Mouse (Mus musculus): Measurements from ENCODE around the gene Lifr. TPM values are rescaled to one million over a fixed set of nuclear protein-coding genes. Genes with fewer than 3 reads are reported as not detected.
A peak's percentile ranks its signal among the peaks of the same experiment; 100 is the strongest.

The Lifr gene
- polyA plus RNA-seq, 1 experiment from 2014 or later, result 5.6 TPM

GRCm38 (mm10) chr15:7203606-7204330 lies 113.4 kb downstream of the Lifr start:
- DNase-seq (ENCODE audit: extremely low spot score, low spot score), result no peak
- H3K9me3 ChIP-seq, result no peaks in the 10 kb centered on the region
- H3K27me3 ChIP-seq (ENCODE audit: poor library complexity, severe bottlenecking), result no peaks in the 10 kb centered on the region
- no peaks in the 10 kb centered on the region for H3K36me3 ChIP-seq (replicated peaks)
- H3K27ac ChIP-seq, result peak overlapping the region; percentile 35
- H3K4me3 ChIP-seq, result no peak overlapping the region
- H3K4me1 ChIP-seq, result peaks cover 62% of the 10 kb centered on the region
- 75% methylated on average over 9 of the region's 9 CpGs for WGBS

DNA sequence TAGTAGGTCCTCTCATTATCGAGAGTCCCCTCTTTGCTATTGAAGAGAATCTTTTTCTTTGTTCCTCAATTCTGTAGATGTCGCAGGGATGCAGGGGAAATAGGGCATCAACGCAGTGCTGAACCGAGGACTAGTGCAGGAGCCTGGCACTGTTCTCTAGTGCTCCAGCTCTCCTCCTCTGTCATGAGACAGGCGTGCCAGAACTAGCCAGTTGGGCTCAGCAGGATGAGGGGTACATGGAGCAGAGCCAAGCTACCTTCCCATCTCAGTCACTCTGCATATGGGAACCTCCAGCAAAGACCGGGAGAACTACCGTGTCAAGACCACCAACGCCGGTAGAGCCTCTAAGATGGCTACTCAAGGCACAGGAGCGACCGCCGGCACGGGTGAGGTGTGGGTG lies 114.5 kb downstream of the Lifr start:
- 78% methylated on average over 13 of the region's 13 CpGs for WGBS
- H3K4me3 ChIP-seq, result no peak overlapping the region
- H3K27ac ChIP-seq, result peak overlapping the region; percentile 40; the same call in 1 of the 2 replicates
- no peaks in the 10 kb centered on the region for H3K36me3 ChIP-seq (replicated peaks)
- H3K27me3 ChIP-seq (ENCODE audit: poor library complexity, severe bottlenecking), result no peaks in the 10 kb centered on the region
- H3K9me3 ChIP-seq, result no peaks in the 10 kb centered on the region
- no peak for DNase-seq (ENCODE audit: extremely low spot score, low spot score)
- H3K4me1 ChIP-seq, result peaks cover 53% of the 10 kb centered on the region

- 39% methylated on average over 5 of the region's 5 CpGs for WGBS
- H3K27me3 ChIP-seq (ENCODE audit: poor library complexity, severe bottlenecking), result no peaks in the 10 kb centered on the region
- H3K4me3 ChIP-seq, result no peak overlapping the region
- no peaks in the 10 kb centered on the region for H3K9me3 ChIP-seq
- no peak for DNase-seq (ENCODE audit: extremely low spot score, low spot score)
- H3K36me3 ChIP-seq (replicated peaks), result no peaks in the 10 kb centered on the region
- peaks cover 50% of the 10 kb centered on the region for H3K4me1 ChIP-seq
- 0 out of 2 replicates have a peak overlapping the region, but pooled peaks have one; percentile 40 for H3K27ac ChIP-seq
These were observed 115.7 kb downstream of the Lifr start for GRCm38 (mm10) chr15:7206110-7206509.

DNA sequence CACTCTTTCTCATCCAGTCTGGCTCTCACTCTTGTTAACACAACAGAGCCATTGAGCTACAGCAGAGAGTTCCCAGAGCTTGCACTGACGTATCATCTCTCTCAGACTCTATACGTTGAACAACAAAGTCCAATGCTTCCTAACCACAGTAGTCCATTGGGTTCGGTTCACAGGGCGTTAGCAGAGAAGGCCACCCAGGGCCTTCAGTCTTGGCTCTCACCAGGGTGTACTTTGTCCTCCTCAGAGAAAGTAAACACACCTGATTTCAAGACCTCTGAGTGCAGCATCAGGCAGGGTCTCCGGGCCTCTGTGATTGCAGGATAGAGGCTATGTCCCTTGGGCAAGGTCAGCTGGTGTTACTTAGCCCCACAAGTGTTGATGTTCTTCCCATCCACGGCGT lies 116.9 kb downstream of the Lifr start:
- H3K27ac ChIP-seq, result no peak overlapping the region
- DNase-seq (ENCODE audit: extremely low spot score, low spot score), result no peak
- no peaks in the 10 kb centered on the region for H3K27me3 ChIP-seq (ENCODE audit: poor library complexity, severe bottlenecking)
- peaks cover 38% of the 10 kb centered on the region for H3K4me1 ChIP-seq
- no peaks in the 10 kb centered on the region for H3K9me3 ChIP-seq
- 87% methylated on average over 7 of the region's 7 CpGs for WGBS
- no peaks in the 10 kb centered on the region for H3K36me3 ChIP-seq (replicated peaks)
- H3K4me3 ChIP-seq, result no peak overlapping the region

GRCm38 (mm10) chr15:7208180-7208579 lies 117.8 kb downstream of the Lifr start:
- H3K4me1 ChIP-seq, result peaks cover 35% of the 10 kb centered on the region
- no peaks in the 10 kb centered on the region for H3K9me3 ChIP-seq
- no peaks in the 10 kb centered on the region for H3K27me3 ChIP-seq (ENCODE audit: poor library complexity, severe bottlenecking)
- no peak for DNase-seq (ENCODE audit: extremely low spot score, low spot score)
- no peak overlapping the region for H3K4me3 ChIP-seq
- no peaks in the 10 kb centered on the region for H3K36me3 ChIP-seq (replicated peaks)
- WGBS, result 86% methylated on average over 9 of the region's 9 CpGs
- no peak overlapping the region for H3K27ac ChIP-seq

DNA sequence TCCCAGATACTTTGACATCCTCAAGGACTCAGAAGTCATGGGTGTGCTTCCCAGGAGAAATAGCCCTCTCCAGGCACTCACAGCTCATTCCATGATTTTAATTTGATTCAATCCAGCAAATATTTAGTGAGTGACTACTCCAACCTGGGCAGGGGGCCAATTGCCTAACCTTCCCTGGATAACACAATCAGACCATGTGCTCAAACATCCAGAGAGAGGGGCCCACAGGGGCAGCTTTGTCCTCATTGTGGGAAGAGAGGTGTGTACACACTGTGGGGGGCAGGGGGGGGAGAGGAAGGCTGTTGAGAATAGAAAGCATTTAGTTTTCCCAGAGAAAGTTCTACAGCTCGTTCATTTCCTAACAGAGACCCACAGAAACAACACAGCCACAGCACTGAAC lies 123.3 kb downstream of the Lifr start:
- DNase-seq (ENCODE audit: extremely low spot score, low spot score), result no peak
- Histone ChIP-seq H3K36me3 (replicated peaks) (no peaks in the 10 kb centered on the region), H3K27ac (no peak overlapping the region), H3K9me3 (no peaks in the 10 kb centered on the region), H3K4me3 (no peak overlapping the region), H3K4me1 (peaks cover 5% of the 10 kb centered on the region), H3K27me3 (ENCODE audit: poor library complexity, severe bottlenecking) (no peaks in the 10 kb centered on the region)
- 35% methylated on average over 1 of the region's 1 CpGs for WGBS

- Histone ChIP-seq H3K27ac (no peak overlapping the region), H3K9me3 (no peaks in the 10 kb centered on the region), H3K4me1 (peaks cover 5% of the 10 kb centered on the region), H3K4me3 (no peak overlapping the region), H3K36me3 (replicated peaks) (no peaks in the 10 kb centered on the region), H3K27me3 (ENCODE audit: poor library complexity, severe bottlenecking) (no peaks in the 10 kb centered on the region)
- WGBS, result 95% methylated on average over 3 of the region's 3 CpGs
- DNase-seq (ENCODE audit: extremely low spot score, low spot score), result no peak
These were observed 125.4 kb downstream of the Lifr start for GRCm38 (mm10) chr15:7215845-7216244.

DNA sequence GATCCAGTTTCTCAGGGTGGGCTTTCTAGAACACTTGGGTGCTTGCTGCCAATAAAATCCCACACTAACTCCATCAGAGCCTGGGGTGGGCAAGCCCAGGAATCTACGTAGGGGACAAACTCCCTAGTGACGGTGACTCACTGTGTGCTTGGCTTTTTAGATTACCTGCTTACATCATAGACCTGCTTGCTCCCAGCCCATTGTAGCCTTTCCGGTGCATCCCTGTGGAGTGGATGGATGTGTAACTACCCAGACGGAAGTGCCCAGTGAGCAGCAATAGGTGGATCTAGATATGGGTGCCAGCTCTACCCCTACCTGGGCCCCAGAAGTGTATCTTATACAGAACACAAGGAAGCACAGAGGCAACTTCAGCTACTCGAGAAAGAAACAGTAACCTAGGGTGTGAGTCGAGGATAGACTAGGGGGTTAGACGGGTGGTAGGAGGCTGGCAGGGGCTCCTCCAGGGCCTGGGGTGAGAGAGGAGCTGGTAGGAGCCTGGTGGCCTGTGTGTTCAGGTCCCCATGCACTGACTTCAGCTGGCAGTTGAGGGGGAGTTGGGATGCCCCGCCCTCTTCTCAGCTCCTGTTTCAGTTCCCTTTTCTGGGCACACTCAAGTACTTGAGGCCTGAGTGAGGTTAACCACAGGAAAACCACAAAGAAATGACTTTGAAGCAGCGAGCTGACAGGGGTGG lies 126.3 kb downstream of the Lifr start:
- DNase-seq (ENCODE audit: extremely low spot score, low spot score), result no peak
- Histone ChIP-seq H3K4me3 (no peak overlapping the region), H3K36me3 (replicated peaks) (no peaks in the 10 kb centered on the region), H3K4me1 (peaks cover 5% of the 10 kb centered on the region), H3K9me3 (no peaks in the 10 kb centered on the region), H3K27ac (no peak overlapping the region), H3K27me3 (ENCODE audit: poor library complexity, severe bottlenecking) (no peaks in the 10 kb centered on the region)
- WGBS, result 88% methylated on average over 9 of the region's 9 CpGs

- DNase-seq (ENCODE audit: extremely low spot score, low spot score), result no peak
- Histone ChIP-seq H3K27me3 (ENCODE audit: poor library complexity, severe bottlenecking) (no peaks in the 10 kb centered on the region), H3K4me1 (peaks cover 10% of the 10 kb centered on the region), H3K9me3 (no peaks in the 10 kb centered on the region), H3K4me3 (no peak overlapping the region), H3K27ac (no peak overlapping the region), H3K36me3 (replicated peaks) (no peaks in the 10 kb centered on the region)
- 88% methylated on average over 6 of the region's 6 CpGs for WGBS
These were observed 126.8 kb downstream of the Lifr start for GRCm38 (mm10) chr15:7217273-7217598.

DNA sequence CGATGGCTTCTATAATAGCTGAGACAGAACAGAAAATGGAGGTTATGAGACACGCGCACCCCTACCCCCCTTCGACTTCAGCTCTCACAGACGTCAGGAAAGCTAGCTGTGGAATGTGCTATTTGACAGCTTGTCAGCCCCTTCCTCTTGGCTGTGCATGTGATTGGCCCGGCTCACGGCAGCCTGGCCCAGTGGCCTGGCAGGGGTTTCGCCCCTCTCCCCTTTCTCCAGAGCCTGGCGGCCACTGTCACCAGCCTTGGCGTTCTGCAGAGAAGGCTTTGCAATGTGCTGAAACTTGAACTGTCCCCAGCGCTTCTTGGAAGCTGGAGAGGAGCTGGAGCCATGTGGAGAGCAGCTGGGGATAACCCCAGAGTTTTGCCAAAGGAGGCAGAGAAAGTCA lies 132.4 kb downstream of the Lifr start:
- Histone ChIP-seq H3K9me3 (no peaks in the 10 kb centered on the region), H3K4me1 (peaks cover 14% of the 10 kb centered on the region), H3K36me3 (replicated peaks) (no peaks in the 10 kb centered on the region), H3K27me3 (ENCODE audit: poor library complexity, severe bottlenecking) (no peaks in the 10 kb centered on the region), H3K4me3 (no peak overlapping the region), H3K27ac (no peak overlapping the region)
- WGBS, result 54% methylated on average over 11 of the region's 11 CpGs
- DNase-seq (ENCODE audit: extremely low spot score, low spot score), result no peak

- peaks cover 14% of the 10 kb centered on the region for H3K4me1 ChIP-seq
- no peaks in the 10 kb centered on the region for H3K27me3 ChIP-seq (ENCODE audit: poor library complexity, severe bottlenecking)
- no peaks in the 10 kb centered on the region for H3K36me3 ChIP-seq (replicated peaks)
- H3K27ac ChIP-seq, result no peak overlapping the region
- no peaks in the 10 kb centered on the region for H3K9me3 ChIP-seq
- DNase-seq (ENCODE audit: extremely low spot score, low spot score), result no peak
- H3K4me3 ChIP-seq, result no peak overlapping the region
- WGBS, result 84% methylated on average over 12 of the region's 12 CpGs
These were observed 133.8 kb downstream of the Lifr start for GRCm38 (mm10) chr15:7224151-7224775.

GRCm38 (mm10) chr15:7226225-7226624 lies 135.8 kb downstream of the Lifr start:
- H3K4me3 ChIP-seq, result no peak overlapping the region
- H3K4me1 ChIP-seq, result peaks cover 14% of the 10 kb centered on the region
- peak; percentile 86 for DNase-seq (ENCODE audit: extremely low spot score, low spot score)
- no peaks in the 10 kb centered on the region for H3K27me3 ChIP-seq (ENCODE audit: poor library complexity, severe bottlenecking)
- H3K27ac ChIP-seq, result no peak overlapping the region
- 4% methylated on average over 5 of the region's 5 CpGs for WGBS
- H3K36me3 ChIP-seq (replicated peaks), result no peaks in the 10 kb centered on the region
- no peaks in the 10 kb centered on the region for H3K9me3 ChIP-seq

- no peak overlapping the region for H3K27ac ChIP-seq
- no peaks in the 10 kb centered on the region for H3K27me3 ChIP-seq (ENCODE audit: poor library complexity, severe bottlenecking)
- no peaks in the 10 kb centered on the region for H3K4me1 ChIP-seq
- 91% methylated on average over 13 of the region's 13 CpGs for WGBS
- H3K9me3 ChIP-seq, result no peaks in the 10 kb centered on the region
- no peak for DNase-seq (ENCODE audit: extremely low spot score, low spot score)
- no peak overlapping the region for H3K4me3 ChIP-seq
- no peaks in the 10 kb centered on the region for H3K36me3 ChIP-seq (replicated peaks)
These were observed 143.1 kb downstream of the Lifr start for GRCm38 (mm10) chr15:7233393-7234090.
